Mouse (Mus musculus) urinary bladder, postnatal 0 days (tissue): ENCODE results near the gene Ube2s. TPM values are rescaled to one million over a fixed set of nuclear protein-coding genes. Genes with fewer than 3 reads are reported as not detected.

Source experiments
- polyA plus RNA-seq: library from polyadenylated mRNA; unstranded; fragments of >200 nt; fragmentation: Nextera tagmentation; extraction: Ambion mirVana; gene quantifications from 2 replicates; pipeline ENCODE4 v1.2.1, GENCODE M21; 2015

The Ube2s gene
- polyA plus RNA-seq, result 130 and 139 TPM in 2 replicates

DNA sequence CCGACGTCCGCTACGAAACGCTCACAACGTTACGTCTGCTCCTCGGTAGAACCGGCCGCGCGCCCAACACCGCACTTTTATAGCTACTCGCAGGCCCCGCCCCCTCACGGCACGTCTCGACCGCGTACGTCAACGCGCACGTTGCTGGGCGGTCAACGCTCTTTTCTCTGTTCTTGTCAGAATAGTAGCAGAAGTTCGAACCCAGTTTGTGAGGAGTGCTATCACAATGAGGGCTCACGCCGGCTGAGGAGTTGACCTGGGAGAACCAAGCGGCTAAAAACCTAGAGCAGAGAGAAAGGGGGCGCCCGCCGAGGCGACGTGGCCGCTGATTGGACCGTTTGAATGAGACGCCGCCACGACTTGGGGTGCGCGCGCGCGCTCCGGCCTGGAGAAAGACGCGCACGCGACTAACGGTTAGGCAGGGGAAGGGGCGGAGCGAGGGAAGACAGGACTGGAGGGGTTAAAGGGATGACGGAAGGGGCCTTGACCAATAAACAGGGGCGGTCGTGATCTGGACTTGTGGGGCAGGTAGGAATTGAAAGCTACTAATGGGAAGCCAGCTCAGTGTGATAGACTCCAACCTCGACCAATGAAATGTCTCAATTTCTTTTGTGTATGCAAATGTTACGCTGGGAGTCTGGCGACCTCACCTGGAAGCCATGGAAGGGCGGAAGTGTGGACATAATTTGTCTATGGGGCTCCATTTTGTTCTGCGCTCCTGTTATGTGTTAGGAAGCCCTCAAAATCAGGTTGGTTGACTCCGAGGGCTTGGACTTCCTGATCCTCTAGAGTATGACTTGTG is at the start of gene Ube2s:
Ube2s (minus strand) TSS at position 288 of the 802 bp plus-strand sequence.

GRCm38 (mm10) chr7:4844245-4844916 is 32.0 kb upstream of the Ube2s start, which contains the start of gene Shisa7:
Shisa7 (minus strand) TSS chr7:4844696.

GRCm38 (mm10) chr7:4792278-4793212 is 19.8 kb downstream of the Ube2s start, which contains the start of gene Rpl28:
Rpl28 (plus strand) TSS chr7:4792874.

DNA sequence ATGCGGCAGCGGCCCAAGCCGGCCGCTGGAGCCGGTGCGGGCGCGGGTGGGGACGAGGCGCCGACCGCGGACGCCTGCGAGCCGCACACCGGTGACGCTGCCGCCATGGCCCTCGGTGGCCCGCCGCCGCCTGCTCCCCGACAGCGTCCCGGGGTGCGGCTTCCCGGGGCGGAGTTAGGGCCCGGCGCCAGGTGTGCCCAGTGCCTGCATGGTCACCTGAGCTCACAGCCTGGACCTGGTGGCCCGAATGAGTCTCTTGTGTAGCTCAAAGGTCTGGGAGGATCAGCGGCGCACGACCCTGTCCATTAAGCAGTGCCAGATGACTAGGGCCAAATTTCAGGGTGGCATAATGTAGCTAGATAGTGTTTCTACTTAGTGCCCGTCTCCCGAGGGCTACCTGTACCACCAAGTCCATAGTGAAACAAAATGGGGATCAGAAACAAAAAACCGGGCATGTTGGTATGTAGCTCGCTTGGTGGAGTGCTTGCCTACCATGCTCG is 22.9 kb downstream of the Ube2s start, which contains the start of gene Tmem238:
Tmem238 (minus strand) TSS at position 221 of the 500 bp plus-strand sequence.

GRCm38 (mm10) chr7:4782759-4783158 is 29.6 kb downstream of the Ube2s start, which contains the start of the genes Il11 and Tmem190:
Il11 (minus strand) TSS chr7:4782859.
Tmem190 (plus strand) TSS chr7:4782937.

GRCm38 (mm10) chr7:4771202-4771601 is 41.2 kb downstream of the Ube2s start, which contains the start of gene Fam71e2:
Fam71e2 (minus strand) TSS chr7:4771302.

DNA sequence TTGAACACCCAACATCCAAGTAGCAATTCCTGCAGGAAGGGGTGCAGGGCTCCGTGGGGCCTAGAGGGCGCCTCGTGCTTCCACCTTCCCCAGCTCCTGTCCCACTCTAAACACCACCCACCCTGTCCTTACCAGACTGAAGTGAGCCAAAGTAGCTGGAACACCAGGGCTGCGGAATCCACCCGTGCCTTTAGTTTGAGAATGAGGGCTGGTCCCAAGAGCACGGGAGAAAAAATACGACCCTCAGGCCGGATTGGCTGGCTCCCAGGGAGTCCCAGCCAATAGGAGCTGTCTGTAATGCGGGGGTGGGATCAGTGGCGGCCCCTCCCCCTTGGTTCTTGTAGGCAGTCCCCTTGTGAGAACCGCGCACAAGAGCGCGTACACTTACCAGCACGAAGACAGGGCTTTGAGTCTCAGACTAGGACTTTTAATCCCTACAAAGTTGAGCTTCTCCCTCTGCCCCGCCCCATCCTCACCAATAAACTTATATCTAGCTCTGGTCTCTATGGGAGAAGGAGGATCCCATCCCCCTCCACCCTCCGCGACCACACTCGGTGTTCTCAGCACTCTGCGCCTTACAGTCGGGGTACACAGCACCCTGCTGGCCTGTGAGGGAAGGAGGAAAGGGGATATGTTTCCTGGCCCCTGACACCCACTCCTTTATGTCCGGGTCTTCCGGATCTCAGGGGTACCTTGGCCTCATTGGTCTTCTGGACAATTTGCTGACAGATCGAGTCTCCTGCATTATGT is 59.4 kb downstream of the Ube2s start, which contains the start of gene Cox6b2:
Cox6b2 (minus strand) TSS at position 274 of the 750 bp plus-strand sequence.

Other genes with a start within 250 kb of the Ube2s start
- not detected in 2 replicates for gene Ptprh, start 208.5 kb downstream of the Ube2s start, polyA plus RNA-seq
- gene Tmem86b, start 181.2 kb downstream of the Ube2s start, polyA plus RNA-seq, result 0.64 and 1.0 TPM in 2 replicates
- 20.7 and 21.7 TPM in 2 replicates for gene Ppp6r1, start 153.6 kb downstream of the Ube2s start, polyA plus RNA-seq
- 50.6 and 51.7 TPM in 2 replicates for gene Hspbp1, start 127.5 kb downstream of the Ube2s start, polyA plus RNA-seq
- gene Brsk1, start 122.0 kb downstream of the Ube2s start, polyA plus RNA-seq, result 0.36 and 0.59 TPM in 2 replicates
- gene Tmem150b, start 87.3 kb downstream of the Ube2s start, polyA plus RNA-seq, result 0.13 TPM in 1 of 2 replicates, not detected in the other
- 23.7 and 24.3 TPM in 2 replicates for gene Kmt5c, start 72.5 kb downstream of the Ube2s start, polyA plus RNA-seq
- gene Cox6b2, start 59.5 kb downstream of the Ube2s start, polyA plus RNA-seq, result 50.4 and 62.9 TPM in 2 replicates
- not detected in 2 replicates for gene Fam71e2, start 41.3 kb downstream of the Ube2s start, polyA plus RNA-seq
- 0.76 and 1.5 TPM in 2 replicates for gene Il11, start 29.7 kb downstream of the Ube2s start, polyA plus RNA-seq
- gene Tmem190, start 29.7 kb downstream of the Ube2s start, polyA plus RNA-seq, result 0.35 TPM in 1 of 2 replicates, not detected in the other
- gene Tmem238, start 22.9 kb downstream of the Ube2s start, polyA plus RNA-seq, result 24.6 and 25.2 TPM in 2 replicates
- gene Rpl28, start 19.7 kb downstream of the Ube2s start, polyA plus RNA-seq, result 304 and 319 TPM in 2 replicates
- 0.10 and 0.20 TPM in 2 replicates for gene Shisa7, start 32.1 kb upstream of the Ube2s start, polyA plus RNA-seq
- 8.1 and 9.4 TPM in 2 replicates for gene Isoc2b, start 57.7 kb upstream of the Ube2s start, polyA plus RNA-seq
- gene Isoc2a, start 64.6 kb upstream of the Ube2s start, polyA plus RNA-seq, result 0.64 and 0.98 TPM in 2 replicates
- not detected in 2 replicates for gene Gm36210, start 93.9 kb upstream of the Ube2s start, polyA plus RNA-seq
- 1.7 and 2.3 TPM in 2 replicates for gene Zfp628, start 102.6 kb upstream of the Ube2s start, polyA plus RNA-seq
- gene Nat14, start 109.4 kb upstream of the Ube2s start, polyA plus RNA-seq, result 2.6 and 3.0 TPM in 2 replicates
- gene Ssc5d, start 113.2 kb upstream of the Ube2s start, polyA plus RNA-seq, result 3.7 and 4.8 TPM in 2 replicates
- 0.12 and 0.23 TPM in 2 replicates for gene Sbk2, start 151.8 kb upstream of the Ube2s start, polyA plus RNA-seq
- gene Sbk3, start 158.6 kb upstream of the Ube2s start, polyA plus RNA-seq, result not detected in 2 replicates
- gene Zfp579, start 183.6 kb upstream of the Ube2s start, polyA plus RNA-seq, result 12.7 and 15.0 TPM in 2 replicates
- 13.2 and 14.0 TPM in 2 replicates for gene Zfp524, start 201.8 kb upstream of the Ube2s start, polyA plus RNA-seq
- 15.1 and 16.0 TPM in 2 replicates for gene Fiz1, start 202.1 kb upstream of the Ube2s start, polyA plus RNA-seq
- 2.4 and 4.0 TPM in 2 replicates for gene Gm44973, start 202.9 kb upstream of the Ube2s start, polyA plus RNA-seq
- 3.1 TPM in 2 replicates for gene Zfp865, start 207.8 kb upstream of the Ube2s start, polyA plus RNA-seq
- 53.3 and 57.1 TPM in 2 replicates for gene Ccdc106, start 208.0 kb upstream of the Ube2s start, polyA plus RNA-seq
- not detected in 2 replicates for gene 4632433K11Rik, start 221.5 kb upstream of the Ube2s start, polyA plus RNA-seq
- gene Zfp784, start 225.9 kb upstream of the Ube2s start, polyA plus RNA-seq, result 3.9 and 5.4 TPM in 2 replicates
- gene Zfp580, start 238.9 kb upstream of the Ube2s start, polyA plus RNA-seq, result 33.3 and 37.8 TPM in 2 replicates
- 51.0 and 53.6 TPM in 2 replicates for gene U2af2, start 249.6 kb upstream of the Ube2s start, polyA plus RNA-seq